Mouse (Mus musculus): ENCODE measurements at regions not wholly inside any gene's neighbourhood (a gene's known extent, or its start where the extent isn't known, plus 50 kb on each side); places are given as distances from the start of the nearest gene placed in this dataset.

DNA sequence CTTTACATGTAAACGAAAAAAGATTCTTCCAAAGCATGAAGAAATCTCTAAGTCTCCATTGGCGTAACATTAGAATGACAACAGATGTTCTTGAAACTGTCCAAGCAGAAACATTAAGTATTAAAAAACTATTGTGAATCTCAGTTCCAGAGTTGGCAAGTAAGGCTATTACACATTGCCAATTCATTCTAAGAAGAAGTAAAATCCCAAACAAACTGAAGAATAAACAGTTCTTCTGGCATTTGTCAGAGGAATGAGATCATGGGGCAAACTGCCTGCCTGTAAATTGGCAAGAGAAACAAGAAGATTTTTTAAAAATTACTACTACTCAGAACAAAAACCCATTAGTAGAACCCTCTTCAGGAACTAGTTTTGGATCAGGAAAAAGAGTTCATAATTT, 680.1 kb downstream of the Nova1 start:
- Histone ChIP-seq H3K27me3 (replicated peaks; ENCODE audit: low read depth, poor library complexity, severe bottlenecking) (no peaks in the 10 kb centered on the region), H3K27ac (replicated peaks) (no peak overlapping the region), H3K4me1 (no peaks in the 10 kb centered on the region), H3K4me3 (no peak overlapping the region), H3K36me3 (replicated peaks) (no peaks in the 10 kb centered on the region), H3K9me3 (no peaks in the 10 kb centered on the region)
- 86% methylated on average over 2 of the region's 2 CpGs for WGBS
- DNase-seq (ENCODE audit: low spot score) = no peak

GRCm38 (mm10) chr12:46125867-46126266, 692.9 kb downstream of the Nova1 start:
- Histone ChIP-seq H3K4me3 (no peak overlapping the region), H3K36me3 (replicated peaks) (no peaks in the 10 kb centered on the region), H3K27me3 (replicated peaks; ENCODE audit: low read depth, poor library complexity, severe bottlenecking) (no peaks in the 10 kb centered on the region), H3K4me1 (no peaks in the 10 kb centered on the region), H3K27ac (replicated peaks) (no peak overlapping the region), H3K9me3 (no peaks in the 10 kb centered on the region)
- no peak for DNase-seq (ENCODE audit: low spot score)
- 79% methylated on average over 1 of the region's 1 CpGs for WGBS

DNA sequence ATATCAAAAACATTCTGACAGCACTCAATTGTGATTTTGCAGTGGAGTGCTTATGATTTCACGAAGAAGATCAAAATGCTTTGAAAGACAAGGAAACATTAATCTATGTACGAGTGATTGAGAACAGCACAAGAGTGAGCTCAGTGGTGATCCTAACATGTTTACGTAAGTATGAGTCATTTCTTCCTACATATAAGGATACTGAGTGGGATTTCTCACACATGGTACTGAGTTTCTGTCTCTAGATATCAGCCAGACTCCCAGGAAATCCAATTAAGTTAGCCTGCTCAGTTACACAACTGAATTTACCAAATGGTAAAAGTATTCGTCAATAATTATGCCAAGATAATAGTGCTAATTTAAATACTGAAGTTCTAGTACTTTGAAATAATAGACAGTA, 707.4 kb downstream of the Nova1 start:
- H3K36me3 ChIP-seq (replicated peaks) = no peaks in the 10 kb centered on the region
- no peaks in the 10 kb centered on the region for H3K27me3 ChIP-seq (replicated peaks; ENCODE audit: low read depth, poor library complexity, severe bottlenecking)
- no peak overlapping the region for H3K27ac ChIP-seq (replicated peaks)
- no peaks in the 10 kb centered on the region for H3K4me1 ChIP-seq
- H3K9me3 ChIP-seq = no peaks in the 10 kb centered on the region
- 88% methylated on average over 4 of the region's 4 CpGs for WGBS
- H3K4me3 ChIP-seq = no peak overlapping the region
- no peak for DNase-seq (ENCODE audit: low spot score)

DNA sequence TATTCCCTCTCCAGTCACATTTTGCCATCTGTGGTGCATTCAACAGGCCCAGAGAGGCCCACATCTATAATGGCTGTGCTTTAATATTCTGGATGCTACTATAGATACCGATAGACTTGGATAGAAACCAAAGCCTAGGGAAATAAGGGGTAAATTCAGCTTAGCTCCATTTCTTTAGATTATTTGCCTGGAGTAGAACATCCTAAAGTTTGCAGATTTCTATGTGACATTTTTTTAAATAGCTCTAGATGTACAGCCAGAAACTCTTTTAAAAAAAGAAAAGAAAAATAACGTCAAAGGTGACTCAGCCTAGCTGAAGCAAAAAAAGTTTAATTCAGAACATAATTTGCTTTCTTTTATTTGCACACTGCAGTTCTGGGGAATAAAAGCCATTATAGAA, 735.4 kb downstream of the Nova1 start:
- 89% methylated on average over 2 of the region's 2 CpGs for WGBS
- H3K9me3 ChIP-seq = no peaks in the 10 kb centered on the region
- no peak for DNase-seq (ENCODE audit: low spot score)
- no peak overlapping the region for H3K4me3 ChIP-seq
- no peak overlapping the region for H3K27ac ChIP-seq (replicated peaks)
- no peaks in the 10 kb centered on the region for H3K36me3 ChIP-seq (replicated peaks)
- no peaks in the 10 kb centered on the region for H3K4me1 ChIP-seq
- no peaks in the 10 kb centered on the region for H3K27me3 ChIP-seq (replicated peaks; ENCODE audit: low read depth, poor library complexity, severe bottlenecking)

GRCm38 (mm10) chr12:46075789-46076217, 742.9 kb downstream of the Nova1 start:
- no peaks in the 10 kb centered on the region for H3K9me3 ChIP-seq
- no peak for DNase-seq (ENCODE audit: low spot score)
- H3K27me3 ChIP-seq (replicated peaks; ENCODE audit: low read depth, poor library complexity, severe bottlenecking) = no peaks in the 10 kb centered on the region
- no peak overlapping the region for H3K4me3 ChIP-seq
- H3K36me3 ChIP-seq (replicated peaks) = no peaks in the 10 kb centered on the region
- H3K4me1 ChIP-seq = no peaks in the 10 kb centered on the region
- 87% methylated on average over 11 of the region's 11 CpGs for WGBS
- no peak overlapping the region for H3K27ac ChIP-seq (replicated peaks)

- DNase-seq (ENCODE audit: low spot score) = no peak
- Histone ChIP-seq H3K27ac (replicated peaks) (no peak overlapping the region), H3K4me3 (no peak overlapping the region), H3K27me3 (replicated peaks; ENCODE audit: low read depth, poor library complexity, severe bottlenecking) (no peaks in the 10 kb centered on the region), H3K36me3 (replicated peaks) (no peaks in the 10 kb centered on the region), H3K9me3 (no peaks in the 10 kb centered on the region), H3K4me1 (no peaks in the 10 kb centered on the region)
- 90% methylated on average over 5 of the region's 5 CpGs for WGBS
Observed at GRCm38 (mm10) chr12:46075355-46075754, 743.4 kb downstream of the Nova1 start.

- Histone ChIP-seq H3K27me3 (replicated peaks; ENCODE audit: low read depth, poor library complexity, severe bottlenecking) (no peaks in the 10 kb centered on the region), H3K27ac (replicated peaks) (no peak overlapping the region), H3K36me3 (replicated peaks) (no peaks in the 10 kb centered on the region), H3K4me3 (no peak overlapping the region), H3K4me1 (no peaks in the 10 kb centered on the region), H3K9me3 (no peaks in the 10 kb centered on the region)
- DNase-seq (ENCODE audit: low spot score) = no peak
- WGBS = 90% methylated on average over 2 of the region's 2 CpGs
Observed at GRCm38 (mm10) chr12:46066896-46067295, 751.8 kb downstream of the Nova1 start.

DNA sequence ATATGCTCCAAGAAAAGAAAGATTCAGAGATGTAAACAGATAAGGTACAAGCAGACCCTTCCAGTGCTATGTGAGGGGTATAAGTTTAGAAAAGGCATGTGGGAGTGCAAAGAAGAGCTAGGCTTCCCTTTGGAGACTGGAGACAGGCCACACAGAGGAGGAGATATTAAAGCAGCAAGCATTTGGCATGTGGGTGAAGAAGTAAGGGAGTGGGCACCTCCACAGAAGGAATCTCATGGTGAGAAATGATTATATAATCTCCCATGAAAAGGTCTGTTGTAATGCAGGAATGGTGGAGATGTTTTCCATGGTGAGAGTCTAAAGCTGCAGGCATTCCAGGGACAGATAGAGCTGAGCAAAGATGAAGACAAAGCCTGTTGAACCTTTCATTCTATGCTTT, 778.1 kb downstream of the Nova1 start:
- Histone ChIP-seq H3K4me1 (no peaks in the 10 kb centered on the region), H3K36me3 (replicated peaks) (no peaks in the 10 kb centered on the region), H3K27me3 (replicated peaks; ENCODE audit: low read depth, poor library complexity, severe bottlenecking) (no peaks in the 10 kb centered on the region), H3K9me3 (no peaks in the 10 kb centered on the region), H3K4me3 (no peak overlapping the region), H3K27ac (replicated peaks) (no peak overlapping the region)
- DNase-seq (ENCODE audit: low spot score) = no peak

- Histone ChIP-seq H3K27me3 (replicated peaks; ENCODE audit: low read depth, poor library complexity, severe bottlenecking) (no peaks in the 10 kb centered on the region), H3K4me3 (no peak overlapping the region), H3K9me3 (no peaks in the 10 kb centered on the region), H3K27ac (replicated peaks) (no peak overlapping the region), H3K36me3 (replicated peaks) (no peaks in the 10 kb centered on the region), H3K4me1 (no peaks in the 10 kb centered on the region)
- 73% methylated on average over 1 of the region's 1 CpGs for WGBS
- DNase-seq (ENCODE audit: low spot score) = no peak
Observed at GRCm38 (mm10) chr12:46040216-46040615, 778.5 kb downstream of the Nova1 start.

DNA sequence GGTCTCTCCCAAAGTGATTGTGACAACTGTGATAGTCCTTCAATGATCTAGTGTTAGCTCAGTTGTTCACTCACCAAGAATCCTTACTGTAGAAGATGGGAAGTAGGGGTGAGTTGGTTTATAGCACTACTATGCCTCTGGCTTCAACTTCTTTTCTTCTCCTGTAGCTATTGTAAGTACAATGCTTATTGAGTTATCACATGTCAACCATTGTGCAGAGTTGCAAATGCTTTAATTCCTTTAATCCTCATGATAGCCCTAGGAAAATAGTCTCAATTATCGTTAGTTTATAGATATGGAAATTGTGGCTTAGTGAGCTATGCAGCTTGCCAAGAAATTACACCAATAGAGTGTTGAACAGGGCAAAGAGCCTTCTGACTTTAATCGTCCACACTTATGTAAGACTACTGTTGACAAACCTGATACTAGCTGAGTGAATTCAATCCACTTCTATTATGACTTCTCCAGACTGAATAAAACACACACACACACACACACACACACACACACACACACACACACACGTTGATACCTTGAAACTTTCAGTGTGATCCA, 782.1 kb downstream of the Nova1 start:
- no peaks in the 10 kb centered on the region for H3K4me1 ChIP-seq
- H3K9me3 ChIP-seq = no peaks in the 10 kb centered on the region
- no peaks in the 10 kb centered on the region for H3K27me3 ChIP-seq (replicated peaks; ENCODE audit: low read depth, poor library complexity, severe bottlenecking)
- no peak overlapping the region for H3K4me3 ChIP-seq
- no peak overlapping the region for H3K27ac ChIP-seq (replicated peaks)
- no peak for DNase-seq (ENCODE audit: low spot score)
- WGBS = 77% methylated on average over 3 of the region's 3 CpGs
- no peaks in the 10 kb centered on the region for H3K36me3 ChIP-seq (replicated peaks)

DNA sequence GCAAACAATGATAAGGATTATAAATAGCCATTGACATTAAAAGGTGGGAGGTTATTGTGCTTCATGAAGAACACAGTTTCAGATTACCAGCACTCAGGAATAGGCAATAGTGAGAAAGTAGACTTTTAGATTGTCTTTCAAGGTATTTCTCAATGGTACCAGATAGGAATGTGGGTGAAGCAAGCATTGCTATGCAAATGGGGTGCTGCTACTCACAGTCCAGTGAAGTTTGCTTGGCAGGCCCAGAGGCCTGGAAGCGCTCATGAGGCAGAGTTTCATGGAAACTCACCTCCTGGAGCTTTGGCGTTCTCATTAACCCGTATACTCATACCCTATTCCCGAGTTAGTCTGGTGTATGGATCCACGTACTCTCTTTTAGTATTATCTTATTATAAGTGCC, 793.5 kb downstream of the Nova1 start:
- Histone ChIP-seq H3K27ac (replicated peaks) (no peak overlapping the region), H3K4me3 (no peak overlapping the region), H3K4me1 (no peaks in the 10 kb centered on the region), H3K36me3 (replicated peaks) (no peaks in the 10 kb centered on the region), H3K27me3 (replicated peaks; ENCODE audit: low read depth, poor library complexity, severe bottlenecking) (no peaks in the 10 kb centered on the region), H3K9me3 (no peaks in the 10 kb centered on the region)
- DNase-seq (ENCODE audit: low spot score) = no peak
- WGBS = 86% methylated on average over 5 of the region's 5 CpGs

- no peak overlapping the region for H3K4me3 ChIP-seq
- H3K9me3 ChIP-seq = no peaks in the 10 kb centered on the region
- no peak for DNase-seq (ENCODE audit: low spot score)
- H3K4me1 ChIP-seq = no peaks in the 10 kb centered on the region
- WGBS = 82% methylated on average over 4 of the region's 4 CpGs
- H3K27me3 ChIP-seq (replicated peaks; ENCODE audit: low read depth, poor library complexity, severe bottlenecking) = no peaks in the 10 kb centered on the region
- H3K36me3 ChIP-seq (replicated peaks) = no peaks in the 10 kb centered on the region
- no peak overlapping the region for H3K27ac ChIP-seq (replicated peaks)
Observed at GRCm38 (mm10) chr12:46021546-46021910, 797.2 kb downstream of the Nova1 start.

DNA sequence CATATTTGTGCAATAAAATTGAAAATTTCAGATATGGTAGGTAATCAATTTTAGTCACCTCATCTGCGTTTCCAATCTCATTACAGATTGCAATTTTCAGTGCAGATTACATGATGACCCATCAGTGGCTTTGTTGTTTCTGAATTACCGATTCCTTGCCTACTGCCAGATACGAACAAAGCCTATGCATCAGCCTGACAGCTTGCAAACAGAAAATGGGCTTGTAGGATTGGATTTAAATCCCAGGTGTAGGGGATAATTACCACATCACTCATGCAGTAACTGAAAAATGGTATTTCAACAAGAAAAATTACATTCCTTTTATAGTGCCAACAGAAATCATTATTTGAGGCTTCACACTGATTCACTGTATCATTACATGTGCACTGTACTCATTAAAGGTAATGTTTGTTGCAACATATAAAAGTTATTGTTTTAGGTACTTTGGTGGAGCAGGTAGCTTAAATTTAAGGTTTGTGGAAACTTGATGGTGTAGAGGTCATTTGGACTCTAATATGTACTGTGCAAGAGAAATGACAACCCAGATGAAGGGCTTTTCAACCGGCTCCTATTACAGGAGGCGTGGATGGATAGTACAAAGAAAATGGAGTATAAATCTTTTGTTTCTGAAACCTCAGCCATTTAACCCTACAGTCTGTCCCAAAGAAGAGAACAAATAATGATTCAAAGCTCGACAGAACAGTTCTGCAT, 797.7 kb downstream of the Nova1 start:
- WGBS = 81% methylated on average over 6 of the region's 6 CpGs
- no peak overlapping the region for H3K27ac ChIP-seq (replicated peaks)
- DNase-seq (ENCODE audit: low spot score) = no peak

More for the DNA sequence above, 797.7 kb downstream of the Nova1 start:
- no peaks in the 10 kb centered on the region for H3K36me3 ChIP-seq (replicated peaks)
- H3K9me3 ChIP-seq = no peaks in the 10 kb centered on the region
- H3K27me3 ChIP-seq (replicated peaks; ENCODE audit: low read depth, poor library complexity, severe bottlenecking) = no peaks in the 10 kb centered on the region
- no peak overlapping the region for H3K4me3 ChIP-seq
- H3K4me1 ChIP-seq = no peaks in the 10 kb centered on the region
